Mouse (Mus musculus) intestine, embryonic 14.5 days (tissue): Measurements from ENCODE around the gene Trib3. TPM values are rescaled to one million over a fixed set of nuclear protein-coding genes. Genes with fewer than 3 reads are reported as not detected.
"Not testable (repeated sequence)": the region's sequence is repeated elsewhere in the genome, so short reads cannot be mapped to it uniquely, and the experiment has no call there.

ENCODE experiments used
- ATAC-seq: fragments of 200-750 bp; cut with Nextera tagmentation; replicated peaks from 2 replicates; pipeline ENCODE4 v1.8.0; 2017; ENCODE audit warnings: low read depth, moderate number of reproducible peaks, moderate TSS enrichment, moderate library complexity; ENCODE audit not compliant: low FRiP score, low TSS enrichment
- DNase-seq: peaks from one replicate; pipeline ENCODE4 v3.0.0-alpha.2; 2018; ENCODE audit warnings: low spot score
- H3K27ac ChIP-seq: fragments of 300-500 bp; sonication (generic); 2 replicates; pipeline ENCODE4 v1.5.1; 2014; ENCODE audit warnings: low read depth, mild to moderate bottlenecking, control low read depth
- H3K27me3 ChIP-seq: fragments of 300-500 bp; sonication (generic); replicated peaks from 2 replicates; pipeline ENCODE4 v1.6.1; 2014; ENCODE audit warnings: low read length, control low read depth; ENCODE audit not compliant: control insufficient read depth, insufficient read depth
- H3K36me3 ChIP-seq: fragments of 300-500 bp; sonication (generic); 2 replicates; pipeline ENCODE4 v1.6.1; 2014; ENCODE audit warnings: low read length, control low read depth; ENCODE audit not compliant: control insufficient read depth, insufficient read depth
- H3K4me1 ChIP-seq: fragments of 300-500 bp; sonication (generic); replicated peaks from 2 replicates; pipeline ENCODE4 v1.6.1; 2014; ENCODE audit warnings: low read length, control low read depth, mixed read lengths; ENCODE audit not compliant: control insufficient read depth, insufficient read depth
- H3K4me2 ChIP-seq: fragments of 300-500 bp; sonication (generic); 2 replicates; pipeline ENCODE4 v1.6.1; 2014; ENCODE audit warnings: low read length
- H3K4me3 ChIP-seq: fragments of 300-500 bp; sonication (generic); 2 replicates; pipeline ENCODE4 v1.5.1; 2014; ENCODE audit warnings: low read depth, low read length, control low read depth, mixed read lengths
- H3K9ac ChIP-seq: fragments of 300-500 bp; sonication (generic); 2 replicates; pipeline ENCODE4 v1.6.1; 2014; ENCODE audit warnings: mild to moderate bottlenecking, low read length
- H3K9me3 ChIP-seq: fragments of 300-500 bp; sonication (generic); 2 replicates; pipeline ENCODE4 v1.6.1; 2016; ENCODE audit warnings: low read length, control low read depth; ENCODE audit not compliant: control insufficient read depth
- WGBS: fragments of 180-500 bp; shearing (Covaris S2); extraction: QIAGEN DNeasy Blood & Tissue Kit; methylation state at CpG from one replicate; pipeline ENCODE4 v1.1.7; 2014; 5-methylcytosine and 5-hydroxymethylcytosine counted together
- polyA plus RNA-seq: library from polyadenylated mRNA; unstranded; fragments of >200 nt; fragmentation: Nextera tagmentation; extraction: Ambion mirVana; gene quantifications from 2 replicates; pipeline ENCODE4 v1.2.1, GENCODE M21; 2014

The Trib3 gene
- polyA plus RNA-seq, 1 experiment from 2014 or later = 2.8 TPM

DNA sequence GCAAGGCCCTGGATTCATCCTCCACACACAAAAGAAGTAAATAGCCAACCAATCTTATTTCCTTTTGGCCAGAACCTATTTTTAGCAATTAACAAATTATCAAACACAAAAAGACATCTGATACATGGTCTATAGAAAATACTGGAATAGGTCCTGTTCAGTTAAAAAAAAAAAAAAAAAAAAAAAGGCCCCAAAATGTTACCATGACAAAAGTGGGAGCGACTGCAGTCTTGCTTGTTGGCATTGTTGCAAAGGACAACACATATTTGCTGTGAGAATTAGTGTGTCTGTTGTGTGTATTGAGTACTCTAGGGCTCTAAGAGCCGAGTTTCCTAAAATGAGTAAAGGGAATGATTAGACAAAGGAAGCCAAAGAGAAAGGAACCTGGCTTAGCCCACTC, 51.4 kb downstream of the Trib3 start:
- Histone ChIP-seq H3K27ac (no peak overlapping the region), H3K27me3 (no peaks in the 10 kb centered on the region), H3K9me3 (no peaks in the 10 kb centered on the region), H3K4me2 (no peak overlapping the region), H3K9ac (no peak overlapping the region), H3K36me3 (0 out of 2 replicates have a peak, but pooled peaks cover 3% of the 10 kb centered on the region), H3K4me1 (peaks cover 16% of the 10 kb centered on the region), H3K4me3 (no peak overlapping the region)
- ATAC-seq (no peak), DNase-seq (no peak)
- 73% methylated on average over 2 of the region's 2 CpGs for WGBS

DNA sequence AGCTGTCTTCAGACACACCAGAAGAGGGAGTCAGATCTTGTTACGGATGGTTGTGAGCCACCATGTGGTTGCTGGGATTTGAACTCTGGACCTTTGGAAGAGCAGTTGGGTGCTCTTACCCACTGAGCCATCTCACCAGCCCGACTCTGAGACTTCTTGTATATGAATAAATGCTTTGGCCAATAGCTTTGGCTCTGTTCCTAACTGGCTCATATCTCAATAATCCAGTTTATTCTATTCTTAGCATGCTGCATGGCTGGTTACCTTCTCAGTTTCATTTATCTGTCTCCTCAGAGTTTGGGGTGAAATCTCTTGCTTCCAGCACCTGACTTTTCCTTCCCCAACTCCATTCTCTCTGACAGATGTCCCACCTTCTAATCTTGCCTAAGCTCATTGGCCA, 54.2 kb downstream of the Trib3 start:
- not testable (repeated sequence) for H3K4me2 ChIP-seq, H3K4me1 ChIP-seq, ATAC-seq, H3K9ac ChIP-seq, H3K27me3 ChIP-seq, H3K4me3 ChIP-seq, H3K27ac ChIP-seq, H3K9me3 ChIP-seq, DNase-seq
- peaks cover 24% of the 10 kb centered on the region for H3K36me3 ChIP-seq
- WGBS = 88% methylated on average over 1 of the region's 2 CpGs

DNA sequence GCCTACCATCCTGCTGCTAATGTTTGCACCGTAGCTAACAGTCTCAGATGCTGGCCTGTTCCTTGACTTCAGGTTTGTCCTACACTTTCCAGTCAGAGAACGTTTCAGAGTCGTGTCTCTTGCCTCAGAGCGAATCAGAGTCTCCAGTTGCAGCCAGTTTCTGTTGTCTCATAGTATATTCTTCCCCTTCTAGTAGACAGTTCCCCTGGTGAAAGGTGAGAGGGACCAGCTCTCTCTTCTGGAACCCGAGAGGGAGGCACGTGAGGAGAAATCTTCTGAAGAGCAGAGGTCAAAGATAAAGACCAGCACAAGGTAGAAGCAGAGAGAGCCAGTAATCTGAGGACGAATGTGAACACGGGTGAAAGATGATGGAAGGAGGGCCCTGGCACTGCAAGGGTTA, 55.8 kb downstream of the Trib3 start:
- no peak overlapping the region for H3K9ac ChIP-seq
- H3K27ac ChIP-seq = no peak overlapping the region
- DNase-seq (no peak), ATAC-seq (no peak)
- no peak overlapping the region for H3K4me2 ChIP-seq
- H3K9me3 ChIP-seq = no peaks in the 10 kb centered on the region
- H3K27me3 ChIP-seq = no peaks in the 10 kb centered on the region
- WGBS = 79% methylated on average over 8 of the region's 8 CpGs
- no peak overlapping the region for H3K4me3 ChIP-seq
- peaks cover 40% of the 10 kb centered on the region for H3K36me3 ChIP-seq
- 0 out of 2 replicates have a peak, but pooled peaks cover under 1% of the 10 kb centered on the region for H3K4me1 ChIP-seq

DNA sequence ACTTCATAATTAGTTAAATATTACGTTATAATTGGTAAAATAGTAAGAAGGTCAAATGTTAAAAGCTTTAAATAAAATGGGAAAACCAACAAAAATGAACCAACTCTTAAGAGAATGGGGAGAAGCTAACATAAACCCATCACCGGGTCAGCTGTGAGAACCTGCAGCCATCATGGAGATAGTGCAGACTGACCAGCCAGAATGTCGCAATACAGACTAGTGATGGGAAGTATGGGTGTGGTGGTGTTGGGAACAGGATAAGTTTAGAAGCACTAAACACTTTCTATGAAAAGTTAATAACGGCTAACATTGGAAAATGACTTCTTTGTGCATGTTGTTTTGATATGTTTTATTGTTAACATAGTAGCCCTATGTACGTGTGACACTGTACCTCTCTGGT, 56.3 kb downstream of the Trib3 start:
- WGBS = 88% methylated on average over 5 of the region's 5 CpGs
- Histone ChIP-seq H3K9ac (no peak overlapping the region), H3K36me3 (peaks cover 45% of the 10 kb centered on the region), H3K27ac (no peak overlapping the region), H3K27me3 (no peaks in the 10 kb centered on the region), H3K4me3 (no peak overlapping the region), H3K4me1 (no peaks in the 10 kb centered on the region), H3K9me3 (no peaks in the 10 kb centered on the region), H3K4me2 (no peak overlapping the region)
- no peak for ATAC-seq
- no peak for DNase-seq

Other genes starting within 250 kb of the Trib3 start
- gene Srxn1, start 238.5 kb downstream of the Trib3 start, polyA plus RNA-seq = 12.0 and 12.4 TPM in 2 replicates
- gene Tcf15, start 200.5 kb downstream of the Trib3 start, polyA plus RNA-seq = 14.4 and 15.9 TPM in 2 replicates
- gene Csnk2a1, start 117.2 kb downstream of the Trib3 start, polyA plus RNA-seq = 87.5 and 112 TPM in 2 replicates
- 31.7 and 36.4 TPM in 2 replicates for gene Tbc1d20, start 50.2 kb downstream of the Trib3 start, polyA plus RNA-seq
- 89.8 and 93.8 TPM in 2 replicates for gene Rbck1, start 11.4 kb downstream of the Trib3 start, polyA plus RNA-seq
- 3.9 and 4.5 TPM in 2 replicates for gene Nrsn2, start 32.6 kb upstream of the Trib3 start, polyA plus RNA-seq
- 12.1 and 13.2 TPM in 2 replicates for gene Sox12, start 54.0 kb upstream of the Trib3 start, polyA plus RNA-seq
- gene Zcchc3, start 71.0 kb upstream of the Trib3 start, polyA plus RNA-seq = 38.2 and 39.1 TPM in 2 replicates
- gene 6820408C15Rik, start 71.6 kb upstream of the Trib3 start, polyA plus RNA-seq = 0.51 and 0.86 TPM in 2 replicates
- gene Defb23, start 120.6 kb upstream of the Trib3 start, polyA plus RNA-seq = not detected in 2 replicates
- gene Defb20, start 133.0 kb upstream of the Trib3 start, polyA plus RNA-seq = not detected in 2 replicates
- not detected in 2 replicates for gene Defb22, start 146.1 kb upstream of the Trib3 start, polyA plus RNA-seq
- not detected in 2 replicates for gene Defb26, start 167.7 kb upstream of the Trib3 start, polyA plus RNA-seq
- gene Defb28, start 174.2 kb upstream of the Trib3 start, polyA plus RNA-seq = not detected in 2 replicates
- not detected in 2 replicates for gene Defb29, start 196.1 kb upstream of the Trib3 start, polyA plus RNA-seq
- not detected in 2 replicates for gene Gm17416, start 225.3 kb upstream of the Trib3 start, polyA plus RNA-seq
- not detected in 2 replicates for gene Defb21, start 228.7 kb upstream of the Trib3 start, polyA plus RNA-seq
- not detected in 2 replicates for gene Defb19, start 236.3 kb upstream of the Trib3 start, polyA plus RNA-seq